Mouse (Mus musculus): ENCODE measurements around the gene Cav3.

DNA sequence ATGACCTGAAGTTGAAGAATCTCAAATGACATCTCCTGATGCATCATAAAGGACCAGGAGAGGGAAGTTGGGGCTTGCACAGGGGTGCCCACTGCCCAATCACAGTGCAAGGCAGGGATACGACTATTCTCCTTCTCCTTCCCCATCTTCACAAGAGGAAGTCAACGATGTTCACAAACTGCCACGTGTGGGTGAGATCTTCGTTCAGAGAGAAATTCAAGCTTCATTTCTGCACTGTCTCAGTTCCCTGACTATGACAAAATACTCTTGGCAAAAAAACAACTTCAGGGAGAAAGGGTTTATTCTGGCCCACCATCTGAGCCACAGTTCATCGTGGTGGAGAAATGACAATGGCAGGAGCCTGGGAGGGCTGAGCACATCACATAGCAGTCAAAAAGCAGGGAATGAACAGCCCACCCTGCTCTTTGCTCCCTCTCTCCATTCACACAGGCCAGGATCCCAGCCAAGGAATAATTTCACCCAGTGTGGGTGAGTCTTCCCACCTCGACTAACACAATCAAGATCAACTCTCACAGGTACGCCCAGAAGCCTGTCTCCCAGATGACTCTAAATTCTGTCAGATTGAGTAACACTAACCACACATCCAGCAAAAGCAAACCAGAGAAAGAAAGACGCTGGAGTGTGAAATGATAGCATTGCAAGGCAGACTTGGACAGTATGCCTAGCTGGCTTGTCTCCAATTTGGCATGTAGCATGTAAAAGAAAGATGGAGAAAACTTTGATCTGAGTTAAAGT is 35.4 kb upstream of the Cav3 start:
- TF ChIP-seq GATA1 (IDR thresholded peaks at IDR 0.05; ENCODE audit: borderline replicate concordance, low read length) (no peak), FLI1 (IDR thresholded peaks at IDR 0.05; ENCODE audit: low read length) (no peak)

All from megakaryocyte, embryonic 14.5 days (primary cell).